Mouse (Mus musculus): ENCODE measurements at regions not wholly inside any gene's neighbourhood (a gene's known extent, or its start where the extent isn't known, plus 50 kb on each side); places are given as distances from the start of the nearest gene placed in this dataset.

DNA sequence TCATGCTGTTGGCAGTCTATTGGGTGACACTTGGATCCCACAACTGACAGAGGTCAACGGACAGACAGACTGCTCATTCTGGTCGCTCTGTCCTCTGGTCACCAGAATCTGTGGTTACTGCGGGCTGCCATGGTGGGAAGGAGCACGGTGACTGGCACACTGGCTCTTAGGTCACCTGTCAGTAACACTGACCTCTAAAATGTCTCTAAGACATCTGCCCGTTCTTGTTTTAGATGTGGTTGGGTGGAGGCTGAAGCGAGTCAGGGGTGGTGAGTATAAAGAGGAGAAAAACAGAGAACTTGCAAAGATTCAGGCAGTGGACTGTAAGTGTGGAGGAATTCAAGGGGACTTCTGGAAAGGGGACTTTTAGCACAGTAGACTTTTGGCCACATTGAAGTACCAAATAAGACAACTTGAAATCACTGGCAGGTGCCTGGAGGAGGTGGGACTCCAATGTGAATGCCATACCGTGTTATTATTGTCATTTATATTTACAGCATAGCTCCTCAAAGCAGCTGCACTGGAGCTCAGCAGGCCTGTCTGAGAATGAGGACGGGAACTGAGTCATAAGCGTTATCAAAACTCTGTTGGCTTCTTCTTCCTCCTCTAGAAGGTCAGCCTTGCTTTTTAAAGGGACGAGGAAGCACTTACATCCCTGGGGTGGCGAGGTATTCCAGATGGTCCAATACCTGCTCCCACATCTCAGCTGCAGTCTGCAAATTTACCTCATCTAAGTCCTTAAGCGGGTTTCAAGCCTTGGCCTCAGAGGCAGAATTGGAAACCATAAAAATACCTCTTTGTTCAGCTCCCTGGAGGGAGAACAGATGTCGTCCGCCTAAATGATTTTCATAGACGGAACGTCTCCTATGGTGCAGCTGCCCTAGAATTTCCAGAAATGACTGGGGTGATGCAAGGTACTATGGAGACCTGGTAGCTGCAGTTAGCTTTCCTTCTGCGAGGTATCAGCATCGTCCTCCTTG lies 351.3 kb downstream of the Nuak1 start:
- peak; percentile 42 to 61 for DNase-seq (ENCODE audit: low spot score in 2 of 2)

DNA sequence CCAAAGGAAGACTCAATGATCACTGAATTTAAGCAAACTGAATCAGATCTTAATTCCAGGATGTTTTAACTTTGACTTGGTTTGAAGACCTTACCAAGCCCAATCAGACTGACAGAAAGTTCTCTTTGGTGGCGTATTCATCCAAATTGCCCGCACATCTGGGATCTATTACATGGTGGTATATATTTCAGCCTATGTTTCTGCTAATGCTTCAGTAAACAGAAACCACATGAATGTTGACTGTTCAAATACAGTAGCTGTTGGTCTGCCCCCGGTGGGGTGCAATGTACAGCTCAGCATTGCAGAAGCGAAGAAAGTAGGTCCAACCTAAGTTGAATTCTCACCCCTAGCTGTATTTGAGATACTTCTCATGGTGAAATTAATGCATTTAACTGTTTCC lies 346.5 kb downstream of the Nuak1 start:
- no peak for DNase-seq (ENCODE audit: low spot score in 2 of 2)

- no peak for DNase-seq (ENCODE audit: low spot score in 2 of 2)
These were observed 343.2 kb downstream of the Nuak1 start for GRCm38 (mm10) chr10:84097196-84097595.

- no peak for DNase-seq (ENCODE audit: low spot score in 2 of 2)
These were observed 336.4 kb downstream of the Nuak1 start for GRCm38 (mm10) chr10:84103985-84104384.

- DNase-seq (ENCODE audit: low spot score in 2 of 2) = no peak
These were observed 335.8 kb downstream of the Nuak1 start for GRCm38 (mm10) chr10:84104556-84104955.

DNA sequence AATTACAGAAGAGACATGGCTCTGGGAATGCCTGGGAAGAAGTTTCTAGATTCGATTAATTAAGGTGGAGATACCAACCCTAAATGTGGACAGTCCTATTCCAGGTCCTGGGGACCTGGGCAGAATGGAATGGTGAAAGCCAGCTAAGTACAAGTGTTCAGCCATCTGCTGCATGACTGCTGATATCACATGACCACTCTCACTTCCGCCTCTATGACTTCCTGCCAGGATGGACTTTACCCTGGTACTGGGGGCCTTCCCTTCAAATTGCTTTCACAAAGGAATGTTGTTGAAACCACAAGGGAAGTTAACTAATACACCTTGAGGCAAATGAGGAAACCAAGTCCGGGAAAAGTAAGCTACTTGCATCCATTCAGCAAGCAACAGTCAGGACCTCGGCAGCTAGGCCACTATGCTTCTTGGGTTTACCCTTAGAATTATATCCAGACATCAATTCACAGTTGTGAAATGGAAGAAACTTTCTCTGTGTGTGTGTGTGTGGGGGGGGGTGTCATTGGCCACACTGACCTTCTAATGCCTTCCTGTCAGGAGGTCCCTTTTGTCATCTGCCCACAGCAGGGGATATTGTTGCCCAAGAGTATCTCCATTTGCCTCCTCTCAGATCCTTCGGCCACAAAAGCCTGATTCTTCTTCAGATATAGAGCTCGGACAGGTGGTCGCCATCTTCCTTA lies 330.6 kb downstream of the Nuak1 start:
- DNase-seq (ENCODE audit: low spot score in 2 of 2) = no peak

GRCm38 (mm10) chr10:84110372-84110985 lies 329.9 kb downstream of the Nuak1 start:
- DNase-seq (ENCODE audit: low spot score in 2 of 2) = no peak

- DNase-seq (ENCODE audit: low spot score in 2 of 2) = no peak
These were observed 328.9 kb downstream of the Nuak1 start for GRCm38 (mm10) chr10:84111502-84111901.

DNA sequence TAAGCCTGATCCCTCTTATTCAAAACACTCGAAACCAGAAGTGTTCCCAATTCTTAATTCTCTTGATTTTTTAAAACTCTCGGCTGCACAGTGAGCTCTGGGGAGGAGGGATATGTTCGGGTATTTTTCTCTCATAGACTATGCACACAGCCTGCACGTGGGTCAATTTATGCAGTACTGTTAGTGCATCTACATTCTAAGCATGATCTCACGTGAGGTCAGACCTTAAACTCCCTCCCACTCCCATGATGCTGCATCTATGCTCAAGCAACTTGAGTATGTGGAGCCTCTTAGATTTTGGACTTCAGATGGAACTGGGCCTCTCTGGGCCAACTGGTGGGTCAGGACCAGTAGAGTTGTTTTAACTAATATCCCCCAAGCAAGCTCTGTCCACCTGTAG lies 328.5 kb downstream of the Nuak1 start:
- no peak for DNase-seq (ENCODE audit: low spot score in 2 of 2)

GRCm38 (mm10) chr10:84119952-84120550 lies 320.3 kb downstream of the Nuak1 start:
- DNase-seq (ENCODE audit: low spot score in 2 of 2) = no peak

GRCm38 (mm10) chr10:84137019-84137658 lies 303.3 kb downstream of the Nuak1 start:
- no peak for DNase-seq (ENCODE audit: low spot score in 2 of 2)

DNA sequence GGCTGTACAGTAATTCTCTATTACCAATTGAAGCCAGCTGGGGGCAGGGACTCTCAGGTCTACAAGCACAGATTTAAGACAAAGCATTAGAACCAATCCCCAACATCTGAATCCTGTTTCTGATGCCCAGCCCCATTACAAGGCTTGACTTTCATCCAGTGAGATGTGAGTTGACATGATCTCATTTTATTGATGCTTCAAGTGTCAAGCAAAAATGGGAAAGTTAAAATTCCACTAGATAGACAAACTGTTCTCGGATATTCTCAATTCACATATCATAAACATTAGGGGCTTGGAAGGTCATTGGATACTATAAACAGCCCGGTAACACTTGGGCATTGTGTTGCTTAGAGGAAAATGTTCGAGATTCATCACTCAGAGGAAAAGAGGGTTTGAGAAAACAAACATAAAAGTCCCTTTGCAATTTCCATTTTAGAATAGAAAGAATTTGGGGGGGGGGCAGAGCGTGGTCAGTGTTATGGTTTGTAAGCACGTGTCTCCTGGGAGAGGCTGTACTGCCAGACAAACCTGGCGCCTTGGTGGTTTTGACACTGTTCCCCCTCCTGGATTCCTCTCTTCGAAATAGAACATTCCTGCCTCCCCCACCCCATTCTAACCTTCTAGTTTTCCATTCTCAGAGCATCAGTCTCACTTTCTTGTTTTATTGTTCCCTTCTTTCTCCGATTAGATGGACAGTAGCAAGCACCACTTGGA lies 297.5 kb downstream of the Nuak1 start:
- DNase-seq (ENCODE audit: low spot score in 2 of 2) = no peak

- no peak for DNase-seq (ENCODE audit: low spot score in 2 of 2)
These were observed 296.6 kb downstream of the Nuak1 start for GRCm38 (mm10) chr10:84143674-84144343.

- DNase-seq (ENCODE audit: low spot score in 2 of 2) = no peak
These were observed 296.1 kb downstream of the Nuak1 start for GRCm38 (mm10) chr10:84144344-84144687.

DNA sequence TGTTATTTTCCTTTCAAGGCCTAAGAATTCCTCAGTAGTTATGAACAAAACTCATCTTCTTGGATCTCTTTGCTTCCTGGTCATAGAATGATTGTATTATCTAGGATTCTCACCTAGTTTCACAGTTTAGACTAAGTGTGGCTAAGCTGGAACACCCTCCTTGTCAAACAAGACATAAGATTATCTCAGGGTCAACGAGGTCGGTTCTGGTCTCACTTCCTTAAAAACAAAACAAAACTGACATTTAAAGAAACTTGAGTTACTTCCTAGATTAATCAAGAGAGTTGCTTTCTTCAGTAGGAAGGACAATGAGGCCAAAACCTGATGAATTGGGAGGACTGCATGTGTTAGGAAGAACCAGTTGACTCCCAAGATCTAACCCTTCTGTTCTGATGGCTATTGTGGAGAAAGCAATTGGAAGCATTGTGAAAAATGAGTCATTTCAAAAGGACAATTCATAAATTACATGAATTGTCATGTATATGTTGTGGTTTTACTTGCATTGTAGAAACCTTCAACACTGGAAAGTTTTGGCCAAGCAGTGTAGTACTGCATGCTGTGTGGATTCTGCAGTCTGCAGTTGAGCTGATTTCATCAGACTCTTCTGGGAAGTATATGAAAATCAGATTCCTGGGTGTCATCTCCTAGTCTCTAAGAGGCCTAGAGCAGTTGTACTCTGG lies 293.0 kb downstream of the Nuak1 start:
- DNase-seq (ENCODE audit: low spot score in 2 of 2) = no peak

DNA sequence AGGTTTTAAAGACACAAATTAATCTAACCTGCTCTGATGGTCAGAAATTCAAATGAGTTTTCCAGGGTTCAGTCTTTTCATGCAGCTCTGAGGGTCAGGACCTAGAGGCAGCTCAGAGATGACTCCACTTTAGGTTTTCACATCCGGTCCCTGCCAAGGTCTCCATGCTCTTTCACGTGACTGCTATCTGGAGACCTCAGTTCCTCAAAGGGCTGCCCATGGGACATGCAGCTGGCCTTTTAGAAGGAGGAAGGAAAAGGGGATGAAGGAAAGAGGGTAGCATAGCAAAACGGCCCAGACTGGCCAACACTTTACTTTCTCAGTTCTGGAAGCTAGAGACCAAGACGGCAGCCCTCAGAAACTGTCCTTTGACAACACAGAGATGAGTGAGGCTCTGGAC lies 276.6 kb downstream of the Nuak1 start:
- DNase-seq (ENCODE audit: low spot score in 2 of 2) = no peak

DNA sequence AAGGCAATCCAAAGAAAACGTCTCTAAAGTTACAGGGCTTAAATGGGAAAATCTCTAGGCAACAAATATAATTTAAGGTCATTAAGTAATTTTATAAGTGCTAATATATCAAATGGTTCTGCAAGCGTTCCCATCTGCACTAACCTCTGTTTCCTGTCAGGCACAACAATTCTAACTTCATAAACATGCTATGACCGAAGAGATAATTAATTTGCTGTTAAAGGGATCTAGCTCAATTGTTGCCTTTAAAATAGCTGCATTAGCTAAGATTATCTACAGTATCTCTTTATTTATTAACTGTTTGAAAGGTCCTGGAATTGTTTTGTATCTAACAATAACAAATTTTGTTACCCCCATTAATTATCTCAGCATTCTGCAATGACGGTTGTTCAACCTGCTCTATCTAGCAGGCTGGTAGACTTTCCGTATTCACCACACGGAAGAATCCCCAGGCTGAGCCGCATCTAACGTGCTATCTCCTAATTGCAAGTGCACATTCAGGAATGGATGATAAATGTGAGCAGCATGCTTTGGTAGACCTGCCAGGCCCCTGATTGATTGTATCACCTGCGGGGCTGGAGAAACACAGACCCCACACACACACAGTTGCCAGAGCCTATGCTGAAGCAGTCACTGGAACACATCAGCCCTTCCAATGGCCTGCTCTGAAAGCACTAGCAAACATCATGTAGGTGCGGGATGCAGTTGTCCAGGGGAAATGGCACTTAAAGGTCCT lies 274.4 kb downstream of the Nuak1 start:
- no peak for DNase-seq (ENCODE audit: low spot score in 2 of 2)

DNA sequence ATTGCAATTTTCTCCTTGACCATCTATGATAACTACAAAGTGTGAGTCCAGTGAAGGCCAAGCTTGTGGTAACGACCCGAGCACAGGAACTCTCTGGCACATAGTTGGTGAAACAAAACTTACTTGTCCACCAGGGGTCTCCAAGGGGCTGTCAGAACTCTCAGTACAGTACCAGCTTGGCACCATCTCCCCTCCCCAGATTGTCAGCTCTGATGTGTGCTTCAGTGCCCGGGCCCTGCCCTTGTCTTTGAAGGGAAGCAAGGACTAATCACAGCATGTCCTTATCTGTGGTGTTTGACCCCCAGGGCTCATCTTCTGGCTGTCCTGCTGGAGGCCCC lies 273.9 kb downstream of the Nuak1 start:
- no peak for DNase-seq (ENCODE audit: low spot score in 2 of 2)

DNA sequence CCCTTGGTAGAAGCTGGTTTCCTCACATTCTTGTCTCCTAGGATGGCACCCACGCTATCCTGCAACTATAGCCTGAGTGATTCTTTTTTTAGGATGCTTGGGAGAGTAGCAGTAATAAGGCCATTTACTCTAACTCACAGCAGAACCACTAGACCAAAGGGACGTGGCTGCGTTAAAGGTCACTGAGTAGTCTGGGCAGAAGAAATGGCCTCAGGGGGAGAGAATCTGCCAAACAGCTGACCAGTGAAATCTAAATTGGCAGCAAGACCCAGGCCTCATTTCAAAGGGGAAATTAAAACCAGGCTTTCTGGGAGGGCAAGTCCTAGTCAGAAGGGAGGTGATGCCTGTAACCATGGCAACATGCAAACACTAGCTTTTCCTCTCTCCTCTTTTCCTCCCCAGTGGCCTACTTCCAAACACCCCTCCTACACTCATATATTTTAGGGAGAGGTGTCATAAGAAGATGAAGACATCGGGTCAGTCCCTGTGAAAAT lies 267.5 kb downstream of the Nuak1 start:
- peak; percentile 62 to 68 for DNase-seq (ENCODE audit: low spot score in 2 of 2)
